Mouse (Mus musculus) heart, postnatal 0 days (tissue): ENCODE measurements around the gene Hmbs. TPM values are rescaled to one million over a fixed set of nuclear protein-coding genes. Genes with fewer than 3 reads are reported as not detected.

ENCODE experiments used
- ATAC-seq: fragments of 200-750 bp; cut with Nextera tagmentation; 2 replicates; pipeline ENCODE4 v1.8.0; 2017; ENCODE audit warnings: low read depth, moderate number of reproducible peaks, moderate library complexity; ENCODE audit not compliant: insufficient read depth
- DNase-seq: peaks from one replicate; pipeline ENCODE4 v3.0.0-alpha.2; 2016; ENCODE audit warnings: low spot score
- H3K27ac ChIP-seq: fragments of 300-500 bp; sonication (generic); 2 replicates; pipeline ENCODE4 v1.5.1; 2014; ENCODE audit warnings: low read depth, mild to moderate bottlenecking
- H3K27me3 ChIP-seq: fragments of 300-500 bp; sonication (generic); 2 replicates; pipeline ENCODE4 v1.6.1; 2014; ENCODE audit warnings: low read length, mixed read lengths; ENCODE audit not compliant: control insufficient read depth, insufficient read depth
- H3K36me3 ChIP-seq: fragments of 300-500 bp; sonication (generic); replicated peaks from 2 replicates; pipeline ENCODE4 v1.6.1; 2014; ENCODE audit warnings: low read length, mixed read lengths; ENCODE audit not compliant: control insufficient read depth, insufficient read depth
- H3K4me1 ChIP-seq: fragments of 300-500 bp; sonication (generic); 2 replicates; pipeline ENCODE4 v1.6.1; 2014; ENCODE audit warnings: antibody characterized with exemption; ENCODE audit not compliant: control insufficient read depth, insufficient read depth
- H3K4me2 ChIP-seq: fragments of 300-500 bp; sonication (generic); 2 replicates; pipeline ENCODE4 v1.6.1; 2014; ENCODE audit warnings: low read depth, mild to moderate bottlenecking, low read length, moderate library complexity
- H3K4me3 ChIP-seq: fragments of 300-500 bp; sonication (generic); 2 replicates; pipeline ENCODE4 v1.5.1; 2014; ENCODE audit warnings: low read depth, low read length
- H3K9ac ChIP-seq: fragments of 300-500 bp; sonication (generic); replicated peaks from 2 replicates; pipeline ENCODE4 v1.6.1; 2014; ENCODE audit warnings: low read depth, low read length, mixed read lengths
- H3K9me3 ChIP-seq: fragments of 300-500 bp; sonication (generic); replicated peaks from 2 replicates; pipeline ENCODE4 v1.6.1; 2016; ENCODE audit warnings: low read length; ENCODE audit not compliant: control insufficient read depth
- CTCF ChIP-seq: IDR thresholded peaks from 2 replicates; pipeline ENCODE4 v1.5.1; 2016; ENCODE audit warnings: antibody characterized with exemption, control low read depth, low read depth
- EP300 ChIP-seq: IDR thresholded peaks from 2 replicates; pipeline ENCODE4 v1.6.1; 2016; ENCODE audit warnings: antibody characterized with exemption, low read depth
- WGBS: fragments of 180-500 bp; shearing (Covaris S2); extraction: QIAGEN DNeasy Blood & Tissue Kit; methylation state at CpG from one replicate; pipeline ENCODE4 v1.1.7; 2014; 5-methylcytosine and 5-hydroxymethylcytosine counted together
- polyA plus RNA-seq: library from polyadenylated mRNA; unstranded; fragments of >200 nt; fragmentation: Nextera tagmentation; extraction: Ambion mirVana; gene quantifications from 2 replicates; pipeline ENCODE4 v1.2.1, GENCODE M21; 2015
- total RNA-seq: library from RNA; depleted of rRNA; stranded (reverse); fragments of >200 nt; gene quantifications from 2 replicates; pipeline ENCODE4 v1.2.3, GENCODE M21; 2014; ENCODE audit warnings: low replicate concordance

Hmbs gene
- total and polyA plus RNA-seq, 2 experiments from 2014 or later = 81.3 to 96.3 TPM

DNA sequence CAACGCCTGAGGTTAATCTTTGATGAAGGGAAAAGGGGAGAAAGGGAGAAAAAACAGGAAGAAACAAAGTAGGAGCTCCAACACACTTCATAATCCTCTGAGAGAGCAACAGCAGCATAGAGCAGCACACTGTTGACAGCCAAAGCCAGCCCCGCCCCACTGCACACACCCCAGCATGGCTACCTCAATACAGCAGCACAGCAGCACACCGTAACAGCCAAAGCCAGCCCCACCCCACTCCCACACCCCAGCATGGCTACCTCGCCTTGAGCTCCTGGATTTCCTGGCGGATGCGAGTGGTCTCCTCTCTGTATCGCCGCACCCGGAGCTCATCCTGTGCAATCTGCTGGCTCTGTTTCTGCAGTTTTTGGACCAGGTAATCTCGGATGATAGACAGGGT lies 8.3 kb upstream of the Hmbs start:
- Histone ChIP-seq H3K27me3 (no peaks in the 10 kb centered on the region), H3K9ac (no peak overlapping the region), H3K4me1 (no peaks in the 10 kb centered on the region), H3K9me3 (no peaks in the 10 kb centered on the region), H3K36me3 (peaks cover 93% of the 10 kb centered on the region), H3K4me2 (no peak overlapping the region), H3K4me3 (no peak overlapping the region), H3K27ac (no peak overlapping the region)
- no peak for TF ChIP-seq EP300
- TF ChIP-seq CTCF = no peak
- DNase-seq (no peak), ATAC-seq (no peak)
- WGBS = 89% methylated on average over 10 of the region's 10 CpGs

DNA sequence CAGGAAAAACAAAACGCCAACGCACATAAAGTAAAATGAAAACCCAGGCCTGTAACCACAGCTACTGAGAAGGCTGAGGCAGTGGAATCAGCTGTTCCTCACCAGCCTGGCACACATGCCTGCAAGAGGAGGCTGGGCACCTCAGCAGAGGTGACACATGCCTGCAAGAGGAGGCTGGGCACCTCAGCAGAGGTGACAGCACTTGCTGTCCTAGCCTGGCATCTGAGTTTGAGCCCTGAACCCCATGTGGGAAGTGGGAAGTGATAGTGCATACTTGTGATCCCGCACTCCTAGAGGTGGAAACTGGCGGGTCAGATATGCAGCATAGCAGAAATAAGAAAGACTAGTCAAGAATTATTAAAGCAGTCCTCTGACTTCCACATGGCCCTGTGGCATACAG lies 7.4 kb upstream of the Hmbs start:
- Histone ChIP-seq H3K9me3 (no peaks in the 10 kb centered on the region), H3K36me3 (peaks cover 94% of the 10 kb centered on the region), H3K27ac (no peak overlapping the region), H3K27me3 (no peaks in the 10 kb centered on the region), H3K4me1 (no peaks in the 10 kb centered on the region), H3K4me3 (no peak overlapping the region), H3K4me2 (no peak overlapping the region), H3K9ac (no peak overlapping the region)
- no peak for ATAC-seq
- TF ChIP-seq CTCF = no peak
- no peak for TF ChIP-seq EP300
- DNase-seq = no peak
- WGBS = 95% methylated on average over 4 of the region's 4 CpGs

DNA sequence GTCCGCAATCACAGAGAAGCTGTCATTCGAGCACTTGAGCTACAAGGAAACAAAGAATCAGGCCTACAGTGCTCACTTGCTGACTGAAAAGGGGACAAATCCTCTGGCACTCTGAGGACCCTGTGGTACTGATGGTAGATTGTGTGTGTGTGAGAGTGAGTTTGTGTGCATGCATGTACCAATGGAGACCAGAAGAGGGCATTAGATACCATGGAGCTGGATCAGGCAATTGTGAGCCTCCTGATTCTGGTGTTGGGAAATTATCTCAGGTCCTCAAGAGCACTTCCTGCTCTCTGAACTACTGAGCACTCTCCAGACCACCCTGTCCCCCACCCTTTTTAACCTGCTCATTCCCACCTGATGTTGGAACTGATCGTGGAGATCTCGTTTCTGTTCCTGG lies 4.5 kb upstream of the Hmbs start:
- Histone ChIP-seq H3K36me3 (peaks cover 66% of the 10 kb centered on the region), H3K4me1 (no peaks in the 10 kb centered on the region), H3K27ac (no peak overlapping the region), H3K9me3 (no peaks in the 10 kb centered on the region), H3K9ac (no peak overlapping the region), H3K4me3 (no peak overlapping the region), H3K27me3 (no peaks in the 10 kb centered on the region), H3K4me2 (no peak overlapping the region)
- DNase-seq = no peak
- 97% methylated on average over 4 of the region's 4 CpGs for WGBS
- TF ChIP-seq EP300 = no peak
- TF ChIP-seq CTCF = 0 out of 2 replicates have a peak, but pooled peaks have one; percentile 11
- ATAC-seq = no peak

DNA sequence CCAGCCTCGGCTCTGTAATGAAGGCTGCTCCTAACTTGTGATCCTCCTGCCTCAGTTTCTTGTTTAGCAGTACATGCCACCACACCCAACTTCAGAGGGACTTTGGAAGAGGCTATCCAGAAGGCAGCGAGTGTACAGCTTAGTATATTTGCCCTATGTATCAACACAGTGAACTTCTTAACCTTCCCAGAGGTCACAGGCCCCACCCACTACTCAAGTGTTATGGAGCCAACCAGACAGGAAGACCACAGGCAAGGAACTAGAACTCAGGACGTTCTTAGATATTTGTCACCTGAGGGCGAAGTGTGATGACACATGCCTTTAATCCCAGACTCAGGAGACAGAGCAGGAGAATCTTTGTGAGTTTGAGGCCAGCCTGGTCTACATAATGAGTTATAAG lies 3.6 kb upstream of the Hmbs start:
- H3K9me3 ChIP-seq = no peaks in the 10 kb centered on the region
- H3K4me3 ChIP-seq = no peak overlapping the region
- H3K27me3 ChIP-seq = no peaks in the 10 kb centered on the region
- DNase-seq = no peak
- no peak overlapping the region for H3K9ac ChIP-seq
- H3K4me1 ChIP-seq = 0 out of 2 replicates have a peak, but pooled peaks cover 2% of the 10 kb centered on the region
- H3K27ac ChIP-seq = no peak overlapping the region
- H3K36me3 ChIP-seq = peaks cover 57% of the 10 kb centered on the region
- WGBS = 87% methylated on average over 4 of the region's 4 CpGs
- no peak for TF ChIP-seq CTCF
- no peak for TF ChIP-seq EP300
- no peak for ATAC-seq
- no peak overlapping the region for H3K4me2 ChIP-seq

DNA sequence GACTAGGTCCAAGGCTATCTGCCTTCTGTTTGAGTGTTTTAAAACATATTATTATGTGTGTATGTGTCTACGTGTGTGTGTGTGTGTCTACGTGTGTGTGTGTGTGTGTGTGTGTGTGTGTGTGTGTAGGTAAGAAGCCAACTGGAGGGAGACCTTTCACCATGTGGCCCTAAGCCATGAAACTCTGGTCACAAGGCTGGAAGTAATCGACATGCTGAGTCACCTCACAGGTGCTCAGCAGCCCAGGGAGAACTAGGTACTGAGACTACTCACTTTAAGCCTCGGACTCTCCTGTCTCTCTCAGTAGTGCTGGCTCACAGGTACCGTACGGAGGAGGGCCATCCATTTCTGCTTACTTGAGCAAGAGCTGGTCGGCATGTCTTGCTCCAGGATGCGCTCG lies 3.1 kb upstream of the Hmbs start:
- Histone ChIP-seq H3K27ac (no peak overlapping the region), H3K4me3 (no peak overlapping the region), H3K4me1 (peaks cover 7% of the 10 kb centered on the region; the same call in 1 of the 2 replicates), H3K9me3 (no peaks in the 10 kb centered on the region), H3K4me2 (no peak overlapping the region), H3K27me3 (no peaks in the 10 kb centered on the region), H3K9ac (no peak overlapping the region), H3K36me3 (peaks cover 52% of the 10 kb centered on the region)
- ATAC-seq = no peak
- 88% methylated on average over 9 of the region's 9 CpGs for WGBS
- DNase-seq = no peak
- TF ChIP-seq EP300 = no peak
- TF ChIP-seq CTCF = no peak
